Mouse (Mus musculus) MEL (cell line): ENCODE measurements at regions not wholly inside any gene's neighbourhood (a gene's known extent, or its start where the extent isn't known, plus 50 kb on each side); places are given as distances from the start of the nearest gene placed in this dataset.

ENCODE experiments used
- BHLHE40 ChIP-seq: IDR thresholded peaks from 2 replicates; pipeline ENCODE4 v1.6.1; 2012; ENCODE audit warnings: low read depth, mild to moderate bottlenecking, inconsistent platforms, low read length, improper control_type of control experiment, borderline replicate concordance
- CHD1 ChIP-seq: IDR thresholded peaks from 2 replicates; pipeline ENCODE4 v1.6.1; 2012; ENCODE audit warnings: low read depth, mild to moderate bottlenecking, inconsistent platforms, low read length, improper control_type of control experiment
- CTCF ChIP-seq, 3 experiments: IDR thresholded peaks in 2 of 3; conservative IDR thresholded peaks in 1 of 3; 2 replicates each; pipeline ENCODE4 v1.5.1; 2011 to 2012; ENCODE audit warnings: low read length in 3 of 3, low read depth in 2 of 3, mild to moderate bottlenecking in 2 of 3, improper control_type of control experiment in 1 of 3, inconsistent platforms in 1 of 3, mixed read lengths in 1 of 3, moderate library complexity in 1 of 3; ENCODE audit not compliant: control insufficient read depth in 1 of 3, insufficient read depth in 1 of 3, poor library complexity in 1 of 3, severe bottlenecking in 1 of 3
- GABPA ChIP-seq: IDR thresholded peaks from 2 replicates; pipeline ENCODE4 v1.6.1; 2012; ENCODE audit warnings: low read depth, mild to moderate bottlenecking, inconsistent platforms, low read length, improper control_type of control experiment, moderate library complexity
- KAT2A ChIP-seq: conservative IDR thresholded peaks from 2 replicates; pipeline ENCODE4 v1.6.1; 2012; ENCODE audit warnings: low read depth, low read length, improper control_type of control experiment, inconsistent platforms
- NELFE ChIP-seq: IDR thresholded peaks from 2 replicates; pipeline ENCODE4 v1.6.1; 2011; ENCODE audit warnings: low read depth, low read length, improper control_type of control experiment
- POLR2A ChIP-seq, 2 experiments: IDR thresholded peaks; 2 replicates each; pipeline ENCODE4 v1.6.1; 2011 to 2012; ENCODE audit warnings: low read length in 2 of 2, mild to moderate bottlenecking in 2 of 2, control low read depth in 1 of 2, improper control_type of control experiment in 1 of 2, low read depth in 1 of 2, moderate library complexity in 1 of 2; ENCODE audit not compliant: control insufficient read depth in 1 of 2, insufficient read depth in 1 of 2, poor library complexity in 1 of 2
- SIN3A ChIP-seq: IDR thresholded peaks from 2 replicates; pipeline ENCODE4 v1.6.1; 2012; ENCODE audit warnings: low read length, improper control_type of control experiment, inconsistent platforms
- TAL1 ChIP-seq: IDR thresholded peaks from 2 replicates; pipeline ENCODE4 v1.6.1; 2012; ENCODE audit warnings: mild to moderate bottlenecking, inconsistent platforms, low read length, moderate library complexity, mixed read lengths
- TCF12 ChIP-seq: IDR thresholded peaks from 2 replicates; pipeline ENCODE4 v1.6.1; 2014; ENCODE audit warnings: low read depth, mild to moderate bottlenecking, inconsistent platforms, low read length, improper control_type of control experiment, moderate library complexity
- ZC3H11A ChIP-seq: IDR thresholded peaks from 2 replicates; pipeline ENCODE4 v1.6.1; 2012; ENCODE audit warnings: low read depth, mild to moderate bottlenecking, inconsistent platforms, low read length, improper control_type of control experiment

- TF ChIP-seq CTCF (IDR thresholded peaks at IDR 0.05 in 2 of 3, conservative IDR thresholded peaks at IDR 0.05 in 1 of 3; ENCODE audit: control insufficient read depth in 1 of 3, insufficient read depth in 1 of 3, low read depth in 2 of 3, low read length in 3 of 3, poor library complexity in 1 of 3, severe bottlenecking in 1 of 3) (peak in 1 of 3 experiments; percentile 6; a peak in 1 of 6 replicates), KAT2A (no peak), NELFE (no peak), TAL1 (no peak), SIN3A (no peak), TCF12 (no peak), POLR2A (IDR thresholded peaks at IDR 0.05; ENCODE audit: control insufficient read depth in 1 of 2, insufficient read depth in 1 of 2, low read depth in 1 of 2, low read length in 2 of 2, poor library complexity in 1 of 2) (no peak), ZC3H11A (no peak), GABPA (no peak), BHLHE40 (no peak), CHD1 (no peak)
Measured at GRCm38 (mm10) chr6:49919089-49919812, 96.7 kb downstream of the Npy start.
